Mouse (Mus musculus) neural tube, embryonic 11.5 days (tissue): ENCODE data around the gene Sdr42e1. TPM values are rescaled to one million over a fixed set of nuclear protein-coding genes. Genes with fewer than 3 reads are reported as not detected.

Experiments used
- ATAC-seq: fragments of 200-750 bp; cut with Nextera tagmentation; 2 replicates; pipeline ENCODE4 v1.8.0; 2017; ENCODE audit warnings: moderate number of reproducible peaks, mild to moderate bottlenecking, moderate TSS enrichment, moderate library complexity; ENCODE audit not compliant: insufficient read depth, low FRiP score, low TSS enrichment
- DNase-seq: peaks from one replicate; pipeline ENCODE4 v3.0.0-alpha.2; 2015; ENCODE audit warnings: low spot score
- H3K27ac ChIP-seq: fragments of 300-500 bp; sonication (generic); 2 replicates; pipeline ENCODE4 v1.5.1; 2014; ENCODE audit warnings: low read depth, mild to moderate bottlenecking, low read length
- H3K27me3 ChIP-seq: fragments of 300-500 bp; sonication (generic); 2 replicates; pipeline ENCODE4 v1.6.1; 2014; ENCODE audit warnings: mild to moderate bottlenecking, low read length, mixed read lengths; ENCODE audit not compliant: control insufficient read depth, insufficient read depth
- H3K36me3 ChIP-seq: fragments of 300-500 bp; sonication (generic); 2 replicates; pipeline ENCODE4 v1.6.1; 2014; ENCODE audit warnings: mild to moderate bottlenecking, low read length, moderate library complexity, mixed read lengths; ENCODE audit not compliant: control insufficient read depth, insufficient read depth
- H3K4me1 ChIP-seq: fragments of 300-500 bp; sonication (generic); 2 replicates; pipeline ENCODE4 v1.6.1; 2014; ENCODE audit warnings: low read length, mixed read lengths; ENCODE audit not compliant: control insufficient read depth, insufficient read depth
- H3K4me2 ChIP-seq: fragments of 300-500 bp; sonication (generic); 2 replicates; pipeline ENCODE4 v1.6.1; 2014; ENCODE audit warnings: low read depth, mild to moderate bottlenecking, moderate library complexity
- H3K4me3 ChIP-seq: fragments of 300-500 bp; sonication (generic); 2 replicates; pipeline ENCODE4 v1.5.1; 2014; ENCODE audit warnings: low read depth, low read length
- H3K9ac ChIP-seq: fragments of 300-500 bp; sonication (generic); 2 replicates; pipeline ENCODE4 v1.6.1; 2014; ENCODE audit warnings: mild to moderate bottlenecking, low read length
- H3K9me3 ChIP-seq: fragments of 300-500 bp; sonication (generic); 2 replicates; pipeline ENCODE4 v1.6.1; 2016; ENCODE audit warnings: low read length; ENCODE audit not compliant: control insufficient read depth
- WGBS: fragments of 180-500 bp; shearing (Covaris S2); extraction: QIAGEN DNeasy Blood & Tissue Kit; methylation state at CpG from one replicate; pipeline ENCODE4 v1.1.7; 2014; 5-methylcytosine and 5-hydroxymethylcytosine counted together
- polyA plus RNA-seq: library from polyadenylated mRNA; unstranded; fragments of >200 nt; fragmentation: Nextera tagmentation; extraction: Ambion mirVana; gene quantifications from 2 replicates; pipeline ENCODE4 v1.2.1, GENCODE M21; 2014

Sdr42e1 gene
- polyA plus RNA-seq, 1 experiment from 2014 or later, result 0.73 TPM

DNA sequence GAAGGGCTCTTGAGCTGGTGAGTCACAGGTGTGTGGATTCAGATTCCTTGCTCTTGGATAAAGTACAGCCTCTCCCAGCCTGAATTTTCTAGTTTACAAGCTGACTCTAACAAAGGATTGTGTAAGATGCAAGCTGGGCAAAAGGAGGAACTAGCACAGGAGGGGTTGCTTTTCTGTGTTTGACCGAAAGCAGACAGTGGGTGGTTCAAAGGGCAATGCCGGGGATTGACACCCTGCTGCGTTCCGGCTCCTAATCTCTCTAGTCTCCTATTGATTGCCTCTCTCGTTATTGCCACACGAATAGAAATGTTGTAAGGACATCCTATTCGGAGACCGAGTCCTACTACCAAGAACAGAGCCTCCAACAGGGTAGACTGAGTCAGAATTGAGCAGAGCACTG lies 27.2 kb upstream of the Sdr42e1 start:
- Histone ChIP-seq H3K4me2 (no peak overlapping the region), H3K36me3 (no peaks in the 10 kb centered on the region), H3K9me3 (no peaks in the 10 kb centered on the region), H3K4me3 (no peak overlapping the region), H3K27me3 (no peaks in the 10 kb centered on the region), H3K4me1 (no peaks in the 10 kb centered on the region), H3K9ac (no peak overlapping the region), H3K27ac (no peak overlapping the region)
- 72% methylated on average over 8 of the region's 8 CpGs for WGBS
- no peak for DNase-seq
- no peak for ATAC-seq

DNA sequence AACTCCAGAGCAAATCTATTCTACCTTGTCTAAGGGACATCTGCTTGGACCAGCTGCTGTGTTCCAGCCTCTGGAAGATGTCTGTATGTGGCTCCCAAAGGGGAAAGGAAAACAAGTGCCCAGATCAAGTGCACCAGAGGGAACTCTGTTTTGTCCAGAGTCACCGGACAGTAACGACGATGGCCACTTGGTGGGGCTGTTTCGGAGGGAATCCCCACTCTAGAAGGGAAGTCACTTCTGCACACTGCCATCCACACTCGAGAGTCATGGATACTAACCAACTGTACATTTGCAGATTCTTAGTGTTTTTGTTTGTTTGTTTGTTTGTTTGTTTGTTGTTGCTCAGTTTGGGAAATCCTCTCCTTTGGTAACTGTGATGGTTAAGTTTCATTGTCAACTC lies 23.8 kb upstream of the Sdr42e1 start:
- Histone ChIP-seq H3K27me3 (no peaks in the 10 kb centered on the region), H3K9ac (no peak overlapping the region), H3K27ac (no peak overlapping the region), H3K4me1 (no peaks in the 10 kb centered on the region), H3K9me3 (no peaks in the 10 kb centered on the region), H3K36me3 (no peaks in the 10 kb centered on the region), H3K4me3 (no peak overlapping the region), H3K4me2 (no peak overlapping the region)
- WGBS, result 62% methylated on average over 5 of the region's 5 CpGs
- DNase-seq (no peak), ATAC-seq (no peak)

GRCm38 (mm10) chr8:117695636-117696035 lies 22.1 kb upstream of the Sdr42e1 start:
- no peaks in the 10 kb centered on the region for H3K9me3 ChIP-seq
- no peaks in the 10 kb centered on the region for H3K27me3 ChIP-seq
- no peak for ATAC-seq
- H3K9ac ChIP-seq, result no peak overlapping the region
- H3K4me2 ChIP-seq, result no peak overlapping the region
- no peak overlapping the region for H3K27ac ChIP-seq
- no peaks in the 10 kb centered on the region for H3K36me3 ChIP-seq
- WGBS, result 85% methylated on average over 1 of the region's 1 CpGs
- no peaks in the 10 kb centered on the region for H3K4me1 ChIP-seq
- DNase-seq, result no peak
- no peak overlapping the region for H3K4me3 ChIP-seq

GRCm38 (mm10) chr8:117692131-117692530 lies 18.6 kb upstream of the Sdr42e1 start:
- no peaks in the 10 kb centered on the region for H3K9me3 ChIP-seq
- 87% methylated on average over 4 of the region's 4 CpGs for WGBS
- no peaks in the 10 kb centered on the region for H3K27me3 ChIP-seq
- H3K4me3 ChIP-seq, result no peak overlapping the region
- no peak for DNase-seq
- H3K4me1 ChIP-seq, result no peaks in the 10 kb centered on the region
- ATAC-seq, result no peak
- no peak overlapping the region for H3K27ac ChIP-seq
- no peak overlapping the region for H3K4me2 ChIP-seq
- no peak overlapping the region for H3K9ac ChIP-seq
- H3K36me3 ChIP-seq, result no peaks in the 10 kb centered on the region

- ATAC-seq, result no peak
- WGBS, result 80% methylated on average over 7 of the region's 7 CpGs
- H3K9me3 ChIP-seq, result no peaks in the 10 kb centered on the region
Measured at GRCm38 (mm10) chr8:117687890-117688289, 14.4 kb upstream of the Sdr42e1 start.

GRCm38 (mm10) chr8:117684504-117684903 lies 11.0 kb upstream of the Sdr42e1 start:
- no peak overlapping the region for H3K4me2 ChIP-seq
- no peak overlapping the region for H3K4me3 ChIP-seq
- H3K4me1 ChIP-seq, result no peaks in the 10 kb centered on the region
- no peak overlapping the region for H3K27ac ChIP-seq
- 38% methylated on average over 11 of the region's 11 CpGs for WGBS
- no peak for DNase-seq
- H3K36me3 ChIP-seq, result no peaks in the 10 kb centered on the region
- H3K9me3 ChIP-seq, result no peaks in the 10 kb centered on the region
- no peak overlapping the region for H3K9ac ChIP-seq
- no peaks in the 10 kb centered on the region for H3K27me3 ChIP-seq
- ATAC-seq, result no peak

More at GRCm38 (mm10) chr8:117687890-117688289, 14.4 kb upstream of the Sdr42e1 start:
- H3K9ac ChIP-seq, result no peak overlapping the region
- DNase-seq, result no peak
- H3K36me3 ChIP-seq, result no peaks in the 10 kb centered on the region
- no peak overlapping the region for H3K4me3 ChIP-seq
- H3K27ac ChIP-seq, result no peak overlapping the region
- H3K27me3 ChIP-seq, result no peaks in the 10 kb centered on the region
- no peak overlapping the region for H3K4me2 ChIP-seq
- no peaks in the 10 kb centered on the region for H3K4me1 ChIP-seq

- 58% methylated on average over 10 of the region's 10 CpGs for WGBS
- DNase-seq (no peak), ATAC-seq (no peak)
- Histone ChIP-seq H3K36me3 (no peaks in the 10 kb centered on the region), H3K4me3 (no peak overlapping the region), H3K9me3 (no peaks in the 10 kb centered on the region), H3K27me3 (no peaks in the 10 kb centered on the region), H3K4me2 (no peak overlapping the region), H3K4me1 (no peaks in the 10 kb centered on the region), H3K27ac (no peak overlapping the region), H3K9ac (no peak overlapping the region)
Measured at GRCm38 (mm10) chr8:117683925-117684472, 10.5 kb upstream of the Sdr42e1 start.

GRCm38 (mm10) chr8:117678650-117679049 lies 5.2 kb upstream of the Sdr42e1 start:
- Histone ChIP-seq H3K4me3 (no peak overlapping the region), H3K4me1 (no peaks in the 10 kb centered on the region), H3K27ac (no peak overlapping the region), H3K9ac (no peak overlapping the region), H3K4me2 (no peak overlapping the region), H3K36me3 (no peaks in the 10 kb centered on the region), H3K9me3 (no peaks in the 10 kb centered on the region), H3K27me3 (no peaks in the 10 kb centered on the region)
- 83% methylated on average over 4 of the region's 4 CpGs for WGBS
- no peak for ATAC-seq
- DNase-seq, result no peak

DNA sequence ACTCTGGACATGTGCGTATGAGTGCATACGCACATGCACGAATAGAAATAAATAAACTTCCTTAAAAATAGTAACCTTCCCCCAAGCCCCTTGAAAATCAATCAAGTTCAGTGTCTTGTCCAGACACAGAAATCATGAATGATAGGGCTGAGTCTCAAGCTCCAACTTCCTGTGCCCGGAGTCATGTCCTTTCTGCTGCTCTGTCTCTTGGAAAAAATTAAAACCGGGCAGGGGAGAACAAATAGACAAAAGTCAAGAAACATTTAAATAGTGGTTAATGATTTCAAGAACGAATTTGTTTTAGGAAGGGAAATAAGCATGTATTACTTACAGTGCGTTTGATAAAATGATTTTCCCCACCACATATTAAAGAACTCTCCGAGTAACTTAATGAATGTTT lies 3.5 kb upstream of the Sdr42e1 start:
- Histone ChIP-seq H3K9me3 (no peaks in the 10 kb centered on the region), H3K4me1 (no peaks in the 10 kb centered on the region), H3K27ac (no peak overlapping the region), H3K4me3 (no peak overlapping the region), H3K4me2 (no peak overlapping the region), H3K9ac (no peak overlapping the region), H3K27me3 (no peaks in the 10 kb centered on the region), H3K36me3 (no peaks in the 10 kb centered on the region)
- no peak for DNase-seq
- no peak for ATAC-seq
- 86% methylated on average over 8 of the region's 8 CpGs for WGBS
